Mouse (Mus musculus) layer of hippocampus, adult 2 months (tissue): ENCODE results near the gene Itpr1. TPM values are rescaled to one million over a fixed set of nuclear protein-coding genes. Genes with fewer than 3 reads are reported as not detected.

ENCODE experiments used
- DNase-seq, 2 experiments: peaks; one replicate each; pipeline ENCODE4 v3.0.0; 2022; ENCODE audit warnings: low spot score in 2 of 2
- H3K27ac ChIP-seq: fragments of 200-600 bp; 2 replicates; pipeline ENCODE4 v1.8.1; 2022
- H3K4me3 ChIP-seq: fragments of 200-600 bp; 2 replicates; pipeline ENCODE4 v1.8.1; 2022; ENCODE audit warnings: mild to moderate bottlenecking
- CTCF ChIP-seq: fragments of 200-600 bp; conservative IDR thresholded peaks from 2 replicates; pipeline ENCODE4 v1.8.1; 2022; ENCODE audit warnings: antibody characterized with exemption, mild to moderate bottlenecking, moderate library complexity
- total RNA-seq, 2 experiments: library from RNA; stranded (reverse); gene quantifications; 2 replicates each; pipeline ENCODE4 v1.2.3; 2021

Gene Itpr1
- total RNA-seq, 2 experiments from 2014 or later: 317 to 337 TPM

GRCm38 (mm10) chr6:108328296-108328695 lies 115.4 kb downstream of the Itpr1 start:
- H3K27ac ChIP-seq: 0 out of 2 replicates have a peak overlapping the region, but pooled peaks have one; percentile 23

DNA sequence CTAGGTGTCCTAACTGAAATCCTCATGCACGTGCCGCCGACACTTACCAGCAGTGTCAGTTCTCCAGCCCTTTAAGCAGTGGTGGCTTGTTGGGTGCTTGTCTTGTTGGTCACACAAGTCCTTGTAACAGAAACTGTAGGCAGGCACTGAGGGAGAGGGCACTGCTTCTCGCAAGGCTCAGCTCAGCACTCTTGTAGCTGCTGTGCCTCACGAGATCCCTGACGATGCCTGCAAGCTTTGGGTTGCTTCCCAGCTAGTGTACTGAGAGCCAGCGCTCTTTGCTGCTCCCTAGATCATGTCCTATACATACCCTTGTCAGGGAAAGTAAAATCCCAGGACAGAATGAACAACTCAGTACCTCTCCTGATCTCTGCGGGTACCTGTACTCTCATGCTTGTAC lies 117.6 kb downstream of the Itpr1 start:
- no peak for TF ChIP-seq CTCF
- no peak for DNase-seq
- Histone ChIP-seq H3K4me3 (no peak overlapping the region), H3K27ac (peak overlapping the region; percentile 77; the same call in 1 of the 2 replicates)

More at GRCm38 (mm10) chr6:108328296-108328695, 115.4 kb downstream of the Itpr1 start:
- H3K4me3 ChIP-seq: no peak overlapping the region
- no peak for TF ChIP-seq CTCF
- no peak for DNase-seq

GRCm38 (mm10) chr6:108331268-108331667 lies 118.4 kb downstream of the Itpr1 start:
- no peak for TF ChIP-seq CTCF
- H3K27ac ChIP-seq: peak overlapping the region; percentile 77
- no peak overlapping the region for H3K4me3 ChIP-seq
- no peak for DNase-seq

DNA sequence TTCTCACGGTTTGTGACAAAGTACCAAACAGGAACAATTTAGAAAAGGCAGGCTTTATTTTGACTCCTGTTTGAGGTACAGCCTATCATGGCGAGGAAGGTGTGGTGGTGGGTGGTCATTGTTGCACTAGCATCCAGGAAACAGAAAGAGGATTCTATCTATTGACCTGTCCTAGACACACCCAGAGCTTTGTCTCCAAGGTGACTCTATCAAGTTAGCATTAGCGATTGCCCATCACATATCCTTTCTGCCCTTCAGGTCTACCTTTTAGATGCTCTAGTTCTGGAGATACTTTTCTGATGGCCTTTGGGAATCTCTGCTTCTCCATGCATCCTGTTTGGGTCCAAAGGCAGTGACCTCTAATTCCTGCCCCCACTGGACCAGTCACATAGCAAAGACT lies 121.2 kb downstream of the Itpr1 start:
- Histone ChIP-seq H3K4me3 (no peak overlapping the region), H3K27ac (peak overlapping the region; percentile 77)
- DNase-seq: no peak
- TF ChIP-seq CTCF: no peak

- DNase-seq: no peak
- no peak for TF ChIP-seq CTCF
- Histone ChIP-seq H3K4me3 (no peak overlapping the region), H3K27ac (peak overlapping the region; percentile 77)
Observed at GRCm38 (mm10) chr6:108335202-108335823, 122.4 kb downstream of the Itpr1 start.

DNA sequence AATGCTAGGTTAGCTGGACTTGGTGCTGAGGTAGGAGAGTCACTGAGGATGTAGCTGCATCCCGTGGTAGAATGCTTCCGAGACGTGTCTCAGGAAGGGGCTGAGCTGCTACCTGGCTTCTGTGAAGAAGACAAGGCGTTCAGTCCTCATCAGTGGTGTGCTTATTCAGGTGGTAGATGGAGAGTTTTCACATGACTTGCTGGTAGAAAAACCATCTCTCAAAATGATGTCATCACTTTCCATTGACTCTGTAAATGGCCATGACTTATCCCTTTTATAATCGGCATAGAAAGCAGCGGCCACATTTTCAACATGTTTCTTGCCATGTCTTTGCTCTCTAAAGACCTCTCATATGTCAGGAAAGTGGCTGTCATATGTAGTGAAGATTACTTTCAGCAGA lies 123.6 kb downstream of the Itpr1 start:
- H3K4me3 ChIP-seq: no peak overlapping the region
- H3K27ac ChIP-seq: peak overlapping the region; percentile 77; the same call in 1 of the 2 replicates
- no peak for DNase-seq
- TF ChIP-seq CTCF: no peak

DNA sequence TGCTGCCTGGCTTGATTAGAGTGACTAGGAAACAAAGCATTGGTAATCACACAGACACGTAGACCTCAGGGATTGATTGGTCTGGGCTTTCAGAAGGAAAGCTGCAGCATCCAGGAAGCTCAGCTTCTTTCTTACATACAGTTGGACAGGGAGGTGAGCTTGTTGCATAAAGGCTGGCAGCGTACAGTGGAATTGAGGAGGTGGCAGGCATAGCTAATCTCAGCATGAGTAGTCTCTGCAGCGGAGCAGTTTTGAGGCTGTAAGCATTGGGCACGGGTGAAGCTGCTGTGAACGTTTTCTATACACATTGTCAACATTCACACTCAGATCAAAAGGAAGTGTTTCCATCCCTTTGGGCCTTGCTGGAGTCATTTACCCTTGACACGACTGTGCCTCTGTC lies 124.4 kb downstream of the Itpr1 start:
- DNase-seq: peak; percentile 53 to 58
- peak overlapping the region; percentile 62; the same call in 1 of the 2 replicates for H3K27ac ChIP-seq
- no peak for TF ChIP-seq CTCF
- no peak overlapping the region for H3K4me3 ChIP-seq

- no peak overlapping the region for H3K27ac ChIP-seq
- no peak for DNase-seq
- TF ChIP-seq CTCF: no peak
- H3K4me3 ChIP-seq: no peak overlapping the region
Observed at GRCm38 (mm10) chr6:108338362-108338761, 125.5 kb downstream of the Itpr1 start.

DNA sequence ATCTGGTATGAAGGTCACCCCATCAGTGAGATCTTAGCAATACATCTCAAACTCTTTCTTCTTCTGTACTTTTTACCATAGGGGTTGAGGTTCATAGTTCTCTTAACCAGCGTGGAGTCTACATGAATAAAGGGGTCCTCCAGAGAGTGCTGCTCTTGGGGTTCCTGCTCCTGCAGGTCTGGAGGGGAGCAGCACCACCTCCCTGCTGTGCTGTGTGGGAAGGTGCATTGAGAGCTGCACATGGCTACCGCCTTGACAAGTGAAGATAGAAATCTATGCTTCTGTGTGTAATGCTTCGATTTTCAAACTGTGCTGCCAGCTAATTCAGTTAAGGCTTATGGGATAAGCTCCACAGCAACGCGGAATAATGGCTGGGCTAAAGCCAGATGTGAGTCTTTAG lies 130.1 kb downstream of the Itpr1 start:
- no peak for DNase-seq
- no peak overlapping the region for H3K4me3 ChIP-seq
- H3K27ac ChIP-seq: peak overlapping the region; percentile 24; the same call in 1 of the 2 replicates
- TF ChIP-seq CTCF: 0 out of 2 replicates have a peak, but pooled peaks have one; percentile 5

DNA sequence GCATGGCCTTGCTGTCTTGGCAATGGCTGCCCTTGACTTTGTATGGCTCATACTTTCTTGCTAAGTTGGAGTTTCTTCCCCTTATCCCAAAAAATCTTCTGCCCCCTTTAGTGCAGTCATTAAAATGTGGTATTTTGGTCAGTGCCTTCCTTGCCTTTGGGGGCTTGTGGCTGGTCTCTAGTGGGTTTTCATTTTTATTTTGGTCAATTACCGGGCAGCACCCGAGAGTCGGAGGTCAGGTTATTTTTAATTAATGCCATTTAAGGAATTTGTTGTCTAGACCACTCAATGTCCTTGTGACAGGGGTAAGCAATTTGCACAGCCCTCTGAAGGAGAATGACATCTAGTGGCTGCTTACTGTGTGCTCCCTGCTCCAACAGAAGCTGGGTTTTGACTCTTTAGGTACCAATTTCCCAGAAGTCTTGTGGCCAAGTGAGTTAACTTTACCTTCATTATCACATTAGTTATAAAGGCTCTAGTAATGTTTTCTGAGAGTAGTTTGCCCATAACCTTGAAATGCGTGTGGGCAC lies 130.9 kb downstream of the Itpr1 start:
- DNase-seq: no peak
- no peak overlapping the region for H3K27ac ChIP-seq
- H3K4me3 ChIP-seq: no peak overlapping the region
- TF ChIP-seq CTCF: peak; percentile 79

GRCm38 (mm10) chr6:108350801-108351200 lies 137.9 kb downstream of the Itpr1 start:
- peak overlapping the region; percentile 72; the same call in 1 of the 2 replicates for H3K27ac ChIP-seq
- no peak overlapping the region for H3K4me3 ChIP-seq
- no peak for TF ChIP-seq CTCF
- DNase-seq: no peak

DNA sequence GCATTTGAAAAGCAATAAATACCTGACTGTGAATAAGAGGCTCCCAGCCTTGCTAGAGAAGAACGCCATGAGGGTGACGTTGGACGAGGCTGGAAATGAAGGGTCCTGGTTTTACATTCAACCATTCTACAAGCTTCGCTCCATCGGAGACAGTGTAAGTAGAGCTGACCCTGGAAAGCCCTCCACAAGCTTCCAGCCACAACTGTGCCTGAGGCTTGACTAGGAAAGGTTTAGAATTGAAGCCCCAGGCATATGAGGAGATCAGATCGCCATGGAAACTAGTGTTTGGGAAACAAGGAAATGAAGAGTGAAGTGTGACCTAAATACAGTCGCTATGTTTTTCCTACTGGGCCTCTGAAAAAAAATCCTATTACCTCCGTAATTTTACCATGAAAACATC lies 139.1 kb downstream of the Itpr1 start:
- no peak overlapping the region for H3K4me3 ChIP-seq
- H3K27ac ChIP-seq: peak overlapping the region; percentile 72
- no peak for TF ChIP-seq CTCF
- DNase-seq: no peak

GRCm38 (mm10) chr6:108367412-108367811 lies 154.5 kb downstream of the Itpr1 start:
- H3K27ac ChIP-seq: no peak overlapping the region
- no peak overlapping the region for H3K4me3 ChIP-seq
- TF ChIP-seq CTCF: peak; percentile 66
- DNase-seq: no peak

- TF ChIP-seq CTCF: no peak
- H3K4me3 ChIP-seq: no peak overlapping the region
- H3K27ac ChIP-seq: no peak overlapping the region
- no peak for DNase-seq
Observed at GRCm38 (mm10) chr6:108369031-108369430, 156.1 kb downstream of the Itpr1 start.
